Mouse (Mus musculus) cerebellum, postnatal 4 days (tissue): Measurements from ENCODE around the gene Cuedc1.

ENCODE experiments used
- DNase-seq, 2 experiments: peaks; one replicate each; pipeline ENCODE4 v3.0.0; 2022; ENCODE audit warnings: low spot score in 2 of 2, mixed read lengths in 1 of 2

Cuedc1 gene

GRCm38 (mm10) chr11:88086737-88087627 lies 10.9 kb upstream of the Cuedc1 start:
- peak; percentile 81 to 92 for DNase-seq

- no peak for DNase-seq
Observed at GRCm38 (mm10) chr11:88089150-88089549, 8.7 kb upstream of the Cuedc1 start.

- DNase-seq, result no peak
Observed at GRCm38 (mm10) chr11:88090293-88090692, 7.6 kb upstream of the Cuedc1 start.

GRCm38 (mm10) chr11:88091949-88092348 lies 5.9 kb upstream of the Cuedc1 start:
- no peak for DNase-seq

GRCm38 (mm10) chr11:88097173-88097572 lies 685 bp upstream of the Cuedc1 start:
- no peak for DNase-seq

- DNase-seq, result peak; percentile 59 to 78
Observed at GRCm38 (mm10) chr11:88098787-88099598, 1.1 kb downstream of the Cuedc1 start.

- DNase-seq, result peak; percentile 32 to 39
Observed at GRCm38 (mm10) chr11:88099599-88100023, 1.8 kb downstream of the Cuedc1 start.

- DNase-seq, result no peak
Observed at GRCm38 (mm10) chr11:88100170-88100569, 2.3 kb downstream of the Cuedc1 start.

GRCm38 (mm10) chr11:88103214-88103941 lies 5.5 kb downstream of the Cuedc1 start:
- no peak for DNase-seq

GRCm38 (mm10) chr11:88105494-88106291 lies 7.8 kb downstream of the Cuedc1 start:
- DNase-seq, result no peak

- no peak for DNase-seq
Observed at GRCm38 (mm10) chr11:88106292-88106554, 8.4 kb downstream of the Cuedc1 start.

- DNase-seq, result no peak
Observed at GRCm38 (mm10) chr11:88107365-88107764, 9.5 kb downstream of the Cuedc1 start.

GRCm38 (mm10) chr11:88110031-88110594 lies 12.3 kb downstream of the Cuedc1 start:
- DNase-seq, result no peak

- DNase-seq, result no peak
Observed at GRCm38 (mm10) chr11:88112078-88112477, 14.2 kb downstream of the Cuedc1 start.

GRCm38 (mm10) chr11:88112677-88113333 lies 14.9 kb downstream of the Cuedc1 start:
- DNase-seq, result no peak

- no peak for DNase-seq
Observed at GRCm38 (mm10) chr11:88113543-88114271, 15.8 kb downstream of the Cuedc1 start.

GRCm38 (mm10) chr11:88114871-88115301 lies 17.0 kb downstream of the Cuedc1 start:
- DNase-seq, result peak in 1 of 2 experiments; percentile 12

GRCm38 (mm10) chr11:88116568-88116967 lies 18.7 kb downstream of the Cuedc1 start:
- DNase-seq, result no peak

GRCm38 (mm10) chr11:88117356-88118090 lies 19.7 kb downstream of the Cuedc1 start:
- no peak for DNase-seq
